Mouse (Mus musculus): Measurements from ENCODE around the gene Gnb4. TPM values are rescaled to one million over a fixed set of nuclear protein-coding genes. Genes with fewer than 3 reads are reported as not detected.

Gnb4 gene
- polyA plus RNA-seq, 1 experiment from 2014 or later, result 74.8 TPM

DNA sequence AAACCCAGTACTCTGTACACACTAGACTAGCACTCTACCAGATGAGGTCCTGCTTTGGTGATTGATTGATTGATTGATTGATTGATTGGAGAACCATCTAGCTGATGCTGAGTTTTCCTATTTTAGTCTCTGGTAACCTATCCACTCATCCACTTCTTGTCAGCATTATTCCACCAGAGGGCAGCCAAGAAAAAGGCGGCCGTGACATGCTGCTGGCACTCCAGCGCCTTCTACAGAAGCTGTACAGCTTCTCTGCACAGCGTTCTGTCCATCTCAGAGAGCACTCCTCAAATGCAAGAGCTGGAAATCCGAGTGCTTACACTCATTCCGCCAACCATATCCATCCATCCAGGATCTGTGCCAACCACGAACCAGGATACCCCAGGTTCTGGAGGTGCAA, 5.8 kb downstream of the Gnb4 start:
- no peak overlapping the region for H3K4me2 ChIP-seq (replicated peaks; ENCODE audit: low read depth, low read length)
- no peaks in the 10 kb centered on the region for H3K36me3 ChIP-seq (ENCODE audit: control insufficient read depth, insufficient read depth, low read length)
- H3K9me3 ChIP-seq (ENCODE audit: control insufficient read depth, low read depth, low read length), result no peaks in the 10 kb centered on the region
- no peaks in the 10 kb centered on the region for H3K27me3 ChIP-seq (ENCODE audit: control insufficient read depth, insufficient read depth, low read length)
- 32% methylated on average over 7 of the region's 7 CpGs for WGBS
- peaks cover 6% of the 10 kb centered on the region; the same call in 1 of the 2 replicates for H3K4me1 ChIP-seq (ENCODE audit: control insufficient read depth, insufficient read depth, low read length)
- H3K4me3 ChIP-seq (ENCODE audit: low read depth, low read length), result no peak overlapping the region
- H3K9ac ChIP-seq (replicated peaks; ENCODE audit: low read depth, low read length), result no peak overlapping the region
- peak; percentile 15; the same call in 1 of the 2 replicates for ATAC-seq (ENCODE audit: insufficient number of reproducible peaks, insufficient read depth, low FRiP score, low read depth)
- H3K27ac ChIP-seq (ENCODE audit: low read length), result no peak overlapping the region

DNA sequence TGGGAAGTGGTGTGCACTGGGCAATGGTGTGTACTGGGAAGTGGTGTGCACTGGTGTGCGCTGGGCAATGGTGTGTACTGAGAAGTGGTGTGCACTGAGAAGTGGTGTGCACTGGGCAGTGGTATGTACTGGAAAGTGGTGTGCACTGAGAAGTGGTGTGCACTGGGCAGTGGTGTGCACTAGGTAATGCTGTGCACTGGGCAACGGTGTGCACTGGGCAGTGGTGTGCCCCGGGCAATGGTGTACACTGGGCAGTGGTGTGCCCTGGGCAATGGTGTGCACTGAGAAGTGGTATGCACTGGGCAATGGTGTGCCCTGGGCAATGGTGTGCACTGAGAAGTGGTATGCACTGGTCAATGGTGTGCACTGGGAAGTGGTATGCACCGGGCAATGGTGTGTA, 7.2 kb downstream of the Gnb4 start:
- Histone ChIP-seq H3K4me2 (replicated peaks; ENCODE audit: low read depth, low read length) (no peak overlapping the region), H3K9me3 (ENCODE audit: control insufficient read depth, low read depth, low read length) (no peaks in the 10 kb centered on the region), H3K9ac (replicated peaks; ENCODE audit: low read depth, low read length) (no peak overlapping the region), H3K4me1 (ENCODE audit: control insufficient read depth, insufficient read depth, low read length) (no peaks in the 10 kb centered on the region), H3K27me3 (ENCODE audit: control insufficient read depth, insufficient read depth, low read length) (no peaks in the 10 kb centered on the region), H3K27ac (ENCODE audit: low read length) (no peak overlapping the region), H3K36me3 (ENCODE audit: control insufficient read depth, insufficient read depth, low read length) (no peaks in the 10 kb centered on the region), H3K4me3 (ENCODE audit: low read depth, low read length) (no peak overlapping the region)
- no peak; the same call in 1 of the 2 replicates for ATAC-seq (ENCODE audit: insufficient number of reproducible peaks, insufficient read depth, low FRiP score, low read depth)
- WGBS, result 99% methylated on average over 4 of the region's 4 CpGs

DNA sequence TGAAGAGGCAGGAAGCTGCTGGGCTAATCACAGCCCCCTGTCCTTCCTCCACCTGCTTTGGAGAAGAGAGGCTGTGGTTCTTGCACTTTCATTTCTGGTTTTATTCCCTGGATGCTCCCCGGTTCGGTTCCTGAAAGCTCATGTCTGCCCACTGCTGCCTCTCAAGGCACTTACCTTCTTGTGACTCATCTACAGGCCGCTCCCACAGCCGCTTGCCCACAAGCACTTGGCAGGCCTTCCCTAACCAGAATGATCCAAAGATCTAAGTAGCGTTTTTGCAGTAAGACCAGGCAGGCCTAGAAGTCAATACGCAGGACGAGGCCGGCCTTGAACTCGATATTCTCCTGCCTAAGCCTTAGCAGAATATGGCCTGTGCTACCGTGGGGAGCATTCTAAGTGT, 15.3 kb downstream of the Gnb4 start:
- no peak for ATAC-seq (ENCODE audit: insufficient number of reproducible peaks, insufficient read depth, low FRiP score, low read depth)
- no peaks in the 10 kb centered on the region for H3K27me3 ChIP-seq (ENCODE audit: control insufficient read depth, insufficient read depth, low read length)
- no peaks in the 10 kb centered on the region for H3K9me3 ChIP-seq (ENCODE audit: control insufficient read depth, low read depth, low read length)

DNA sequence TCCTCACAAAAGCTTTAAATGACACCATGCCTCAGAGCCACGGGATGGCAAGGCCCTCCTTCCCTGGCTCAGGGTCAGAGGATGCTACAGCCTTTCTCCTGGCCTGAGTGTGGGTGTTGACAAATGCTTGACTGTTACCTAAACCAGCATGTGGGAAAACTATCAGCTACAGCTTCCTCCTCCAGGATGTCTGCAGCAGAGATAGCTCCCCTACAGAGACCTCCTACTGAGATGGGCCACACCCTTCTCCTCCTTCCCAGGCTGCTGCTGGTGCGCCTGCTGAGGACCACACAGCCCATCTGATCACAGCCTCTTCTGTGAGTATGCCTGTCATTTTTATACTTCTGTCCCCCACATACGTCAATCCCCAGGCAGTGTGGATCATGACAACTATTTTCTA, 17.1 kb downstream of the Gnb4 start:
- Histone ChIP-seq H3K9ac (replicated peaks; ENCODE audit: low read depth, low read length) (no peak overlapping the region), H3K27me3 (ENCODE audit: control insufficient read depth, insufficient read depth, low read length) (no peaks in the 10 kb centered on the region), H3K4me2 (replicated peaks; ENCODE audit: low read depth, low read length) (no peak overlapping the region), H3K4me1 (ENCODE audit: control insufficient read depth, insufficient read depth, low read length) (no peaks in the 10 kb centered on the region), H3K9me3 (ENCODE audit: control insufficient read depth, low read depth, low read length) (no peaks in the 10 kb centered on the region), H3K4me3 (ENCODE audit: low read depth, low read length) (no peak overlapping the region), H3K36me3 (ENCODE audit: control insufficient read depth, insufficient read depth, low read length) (no peaks in the 10 kb centered on the region), H3K27ac (ENCODE audit: low read length) (no peak overlapping the region)
- WGBS, result 61% methylated on average over 3 of the region's 3 CpGs
- no peak for ATAC-seq (ENCODE audit: insufficient number of reproducible peaks, insufficient read depth, low FRiP score, low read depth)

More for the DNA sequence above, 15.3 kb downstream of the Gnb4 start:
- Histone ChIP-seq H3K4me1 (ENCODE audit: control insufficient read depth, insufficient read depth, low read length) (no peaks in the 10 kb centered on the region), H3K36me3 (ENCODE audit: control insufficient read depth, insufficient read depth, low read length) (no peaks in the 10 kb centered on the region), H3K9ac (replicated peaks; ENCODE audit: low read depth, low read length) (no peak overlapping the region), H3K4me2 (replicated peaks; ENCODE audit: low read depth, low read length) (no peak overlapping the region), H3K4me3 (ENCODE audit: low read depth, low read length) (no peak overlapping the region), H3K27ac (ENCODE audit: low read length) (no peak overlapping the region)
- 92% methylated on average over 10 of the region's 10 CpGs for WGBS

DNA sequence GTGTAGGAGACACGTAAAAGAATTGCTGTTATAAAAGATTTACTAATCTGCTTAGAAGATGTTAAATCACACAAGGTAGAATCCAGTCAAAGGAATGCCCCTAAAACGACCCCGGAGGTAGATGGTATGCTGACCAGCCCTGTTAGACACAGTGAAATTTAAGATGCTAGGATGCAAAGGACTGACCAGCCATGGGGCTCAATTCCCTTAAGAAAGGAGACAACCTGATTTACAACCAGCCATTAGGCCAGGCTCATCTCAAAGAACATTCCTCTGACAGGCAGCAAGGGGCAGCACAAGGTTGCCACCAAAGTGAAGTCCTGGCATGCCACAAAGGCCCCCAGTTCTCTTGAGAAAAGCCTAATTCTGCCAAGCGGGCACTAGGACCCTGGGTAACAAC, 21.3 kb downstream of the Gnb4 start:
- no peak overlapping the region for H3K9ac ChIP-seq (replicated peaks; ENCODE audit: low read depth, low read length)
- no peaks in the 10 kb centered on the region for H3K9me3 ChIP-seq (ENCODE audit: control insufficient read depth, low read depth, low read length)
- H3K4me1 ChIP-seq (ENCODE audit: control insufficient read depth, insufficient read depth, low read length), result no peaks in the 10 kb centered on the region
- H3K27ac ChIP-seq (ENCODE audit: low read length), result no peak overlapping the region
- H3K27me3 ChIP-seq (ENCODE audit: control insufficient read depth, insufficient read depth, low read length), result no peaks in the 10 kb centered on the region
- no peak overlapping the region for H3K4me2 ChIP-seq (replicated peaks; ENCODE audit: low read depth, low read length)
- no peaks in the 10 kb centered on the region for H3K36me3 ChIP-seq (ENCODE audit: control insufficient read depth, insufficient read depth, low read length)
- no peak overlapping the region for H3K4me3 ChIP-seq (ENCODE audit: low read depth, low read length)
- no peak for ATAC-seq (ENCODE audit: insufficient number of reproducible peaks, insufficient read depth, low FRiP score, low read depth)
- 54% methylated on average over 4 of the region's 4 CpGs for WGBS

DNA sequence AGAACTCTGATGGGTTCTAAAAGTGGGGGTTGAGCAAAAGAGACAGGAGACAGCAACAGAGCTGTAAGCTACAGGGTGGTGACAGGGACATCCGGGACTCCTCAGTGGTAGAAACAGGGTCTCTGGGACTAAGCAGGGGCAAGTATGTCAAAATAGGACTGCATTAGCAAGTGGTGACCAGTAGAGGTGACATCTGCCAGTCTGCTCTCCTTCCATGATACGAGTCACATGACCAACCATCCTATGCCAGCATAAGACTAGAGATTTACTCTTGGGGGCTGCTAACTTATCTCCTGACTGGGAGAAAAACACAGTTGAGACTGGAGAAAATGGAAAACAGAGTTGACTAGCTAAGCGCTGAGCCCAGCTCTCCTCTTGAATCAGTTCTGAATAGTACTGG, 30.1 kb downstream of the Gnb4 start:
- ATAC-seq (ENCODE audit: insufficient number of reproducible peaks, insufficient read depth, low FRiP score, low read depth), result no peak
- no peak overlapping the region for H3K4me2 ChIP-seq (replicated peaks; ENCODE audit: low read depth, low read length)
- peaks cover 27% of the 10 kb centered on the region; the same call in 1 of the 2 replicates for H3K36me3 ChIP-seq (ENCODE audit: control insufficient read depth, insufficient read depth, low read length)
- no peaks in the 10 kb centered on the region for H3K27me3 ChIP-seq (ENCODE audit: control insufficient read depth, insufficient read depth, low read length)
- H3K9ac ChIP-seq (replicated peaks; ENCODE audit: low read depth, low read length), result no peak overlapping the region
- H3K27ac ChIP-seq (ENCODE audit: low read length), result no peak overlapping the region
- H3K4me3 ChIP-seq (ENCODE audit: low read depth, low read length), result no peak overlapping the region
- no peaks in the 10 kb centered on the region for H3K4me1 ChIP-seq (ENCODE audit: control insufficient read depth, insufficient read depth, low read length)
- 91% methylated on average over 3 of the region's 3 CpGs for WGBS
- H3K9me3 ChIP-seq (ENCODE audit: control insufficient read depth, low read depth, low read length), result no peaks in the 10 kb centered on the region

DNA sequence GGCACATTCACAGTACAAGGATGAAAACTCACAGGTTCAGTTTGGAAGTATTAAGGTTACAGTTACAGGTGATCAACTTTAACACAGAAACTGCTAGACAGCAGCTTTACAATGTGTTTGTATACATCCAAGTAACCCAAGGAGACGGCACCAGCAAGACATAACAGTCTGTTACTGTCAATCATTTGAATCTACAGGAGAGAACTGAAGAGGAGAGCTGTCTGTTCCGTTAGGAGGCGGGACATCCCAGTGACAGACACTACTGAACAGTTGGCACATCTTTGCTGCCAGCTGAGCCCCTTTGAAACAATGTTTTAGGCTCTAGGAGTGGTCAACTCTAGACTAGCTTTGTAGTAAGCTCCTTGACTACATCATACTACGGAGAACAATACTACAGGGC, 32.9 kb downstream of the Gnb4 start:
- WGBS, result 88% methylated on average over 4 of the region's 4 CpGs
- no peak for ATAC-seq (ENCODE audit: insufficient number of reproducible peaks, insufficient read depth, low FRiP score, low read depth)
- no peaks in the 10 kb centered on the region for H3K27me3 ChIP-seq (ENCODE audit: control insufficient read depth, insufficient read depth, low read length)
- no peak overlapping the region for H3K9ac ChIP-seq (replicated peaks; ENCODE audit: low read depth, low read length)
- no peak overlapping the region for H3K4me2 ChIP-seq (replicated peaks; ENCODE audit: low read depth, low read length)
- H3K4me3 ChIP-seq (ENCODE audit: low read depth, low read length), result no peak overlapping the region
- H3K9me3 ChIP-seq (ENCODE audit: control insufficient read depth, low read depth, low read length), result no peaks in the 10 kb centered on the region
- no peak overlapping the region for H3K27ac ChIP-seq (ENCODE audit: low read length)
- H3K36me3 ChIP-seq (ENCODE audit: control insufficient read depth, insufficient read depth, low read length), result peaks cover 23% of the 10 kb centered on the region; the same call in 1 of the 2 replicates
- no peaks in the 10 kb centered on the region for H3K4me1 ChIP-seq (ENCODE audit: control insufficient read depth, insufficient read depth, low read length)

DNA sequence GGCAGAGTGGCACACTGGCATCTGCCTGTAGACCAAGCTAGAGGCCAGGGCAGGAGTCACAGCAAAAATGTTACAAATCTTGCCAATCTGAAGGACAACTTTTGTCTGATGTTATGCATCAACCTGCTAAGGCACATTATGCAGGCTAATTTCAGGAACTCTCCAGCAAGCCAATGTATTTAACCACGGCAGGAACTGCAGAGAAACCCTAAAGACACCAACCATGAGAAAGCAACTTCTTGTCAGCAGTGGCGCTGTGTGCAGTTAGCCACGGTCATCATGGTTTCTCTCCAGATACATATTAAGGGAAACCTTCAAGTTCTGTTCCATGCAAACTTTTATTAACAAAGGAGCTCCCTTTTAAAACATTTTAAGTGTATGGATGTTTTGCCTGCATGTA, 34.5 kb downstream of the Gnb4 start:
- Histone ChIP-seq H3K27me3 (ENCODE audit: control insufficient read depth, insufficient read depth, low read length) (no peaks in the 10 kb centered on the region), H3K36me3 (ENCODE audit: control insufficient read depth, insufficient read depth, low read length) (peaks cover 20% of the 10 kb centered on the region; the same call in 1 of the 2 replicates), H3K4me2 (replicated peaks; ENCODE audit: low read depth, low read length) (no peak overlapping the region), H3K9ac (replicated peaks; ENCODE audit: low read depth, low read length) (no peak overlapping the region), H3K4me3 (ENCODE audit: low read depth, low read length) (no peak overlapping the region), H3K4me1 (ENCODE audit: control insufficient read depth, insufficient read depth, low read length) (no peaks in the 10 kb centered on the region), H3K9me3 (ENCODE audit: control insufficient read depth, low read depth, low read length) (no peaks in the 10 kb centered on the region), H3K27ac (ENCODE audit: low read length) (no peak overlapping the region)
- 91% methylated on average over 3 of the region's 3 CpGs for WGBS
- no peak for ATAC-seq (ENCODE audit: insufficient number of reproducible peaks, insufficient read depth, low FRiP score, low read depth)

DNA sequence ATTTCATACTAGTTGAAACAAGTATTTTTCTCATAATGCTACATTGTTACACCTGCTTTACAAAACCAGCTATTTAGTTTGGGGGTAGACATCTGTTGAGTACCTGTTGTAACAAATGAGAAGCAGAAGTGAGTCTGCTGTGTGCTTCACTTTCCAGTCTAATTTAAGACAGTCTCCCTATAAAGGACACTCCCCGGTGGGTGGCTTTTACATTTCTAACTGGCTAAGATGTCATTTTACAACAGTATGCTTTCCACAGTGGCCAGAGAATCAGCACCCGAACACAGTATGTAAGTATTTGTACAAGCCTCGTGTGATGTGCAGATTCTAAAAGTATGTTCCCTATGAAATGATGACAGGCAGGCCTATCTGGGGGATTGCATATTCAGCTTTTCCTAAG, 35.6 kb downstream of the Gnb4 start:
- H3K4me1 ChIP-seq (ENCODE audit: control insufficient read depth, insufficient read depth, low read length), result no peaks in the 10 kb centered on the region
- no peak overlapping the region for H3K4me2 ChIP-seq (replicated peaks; ENCODE audit: low read depth, low read length)
- WGBS, result 88% methylated on average over 3 of the region's 3 CpGs
- no peak for ATAC-seq (ENCODE audit: insufficient number of reproducible peaks, insufficient read depth, low FRiP score, low read depth)
- H3K27ac ChIP-seq (ENCODE audit: low read length), result no peak overlapping the region
- H3K9ac ChIP-seq (replicated peaks; ENCODE audit: low read depth, low read length), result no peak overlapping the region
- peaks cover 18% of the 10 kb centered on the region; the same call in 1 of the 2 replicates for H3K36me3 ChIP-seq (ENCODE audit: control insufficient read depth, insufficient read depth, low read length)
- no peak overlapping the region for H3K4me3 ChIP-seq (ENCODE audit: low read depth, low read length)
- no peaks in the 10 kb centered on the region for H3K9me3 ChIP-seq (ENCODE audit: control insufficient read depth, low read depth, low read length)
- H3K27me3 ChIP-seq (ENCODE audit: control insufficient read depth, insufficient read depth, low read length), result no peaks in the 10 kb centered on the region

All from stomach, embryonic 14.5 days (tissue).